Mouse (Mus musculus) CH12.LX (cell line): ENCODE results near the gene Akap7.

ENCODE experiments used
- CHD2 ChIP-seq: IDR thresholded peaks from 2 replicates; pipeline ENCODE4 v1.6.1; 2011; ENCODE audit warnings: low read length, improper control_type of control experiment
- ZNF384 ChIP-seq: IDR thresholded peaks from 2 replicates; pipeline ENCODE4 v1.6.1; 2012; ENCODE audit warnings: low read depth, low read length, improper control_type of control experiment, inconsistent platforms

DNA sequence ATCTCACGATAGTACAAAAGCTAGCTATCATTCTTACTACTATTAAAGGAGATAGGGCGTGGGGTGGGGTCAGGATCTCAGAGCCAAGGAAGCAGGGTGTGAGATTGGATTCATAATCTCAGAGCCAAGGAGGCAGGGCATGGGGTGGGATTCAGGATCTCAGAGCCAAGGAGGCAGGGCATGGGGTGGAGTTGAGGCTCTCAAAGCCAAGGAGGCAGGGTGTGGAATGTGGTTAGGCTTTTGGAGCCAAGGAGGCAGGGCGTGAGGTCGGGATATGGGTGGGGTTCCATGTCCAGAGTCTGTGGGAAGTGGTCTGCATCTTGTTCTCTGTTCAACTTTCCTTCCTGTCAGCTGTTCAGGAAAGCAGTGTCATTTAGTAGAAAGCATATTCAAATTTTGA, 16.6 kb downstream of the Akap7 start:
- TF ChIP-seq CHD2, result no peak
- no peak for TF ChIP-seq ZNF384
